32 mouse cellular contexts compared by ENCODE assay signal in genomic region chr10:23923941-23924340, GRCm38 (mm10). TPM values are rescaled to one million over a fixed set of nuclear protein-coding genes. Genes with fewer than 3 reads are reported as not detected.
DNase-seq lines count a peak whose midpoint lies in the region; TF ChIP-seq lines count a peak whose summit lies in the region.
"Had no signal": no experiment of that assay in that cellular context is flagged by ENCODE, and none has a peak within 500 bp of the region (broad histone marks: within the 10 kb centered on the region; RNA-seq: fewer than 3 reads in every experiment).

No protein-coding gene starts in this region.

- no peaks in the 10 kb centered on the region for H3K27me3 ChIP-seq in kidney, adult 2 months (replicated peaks; ENCODE audit: control insufficient read depth, insufficient read depth, low read length)
- H3K27me3 ChIP-seq: CH12.LX; embryonic facial prominence, embryonic 13.5 days; embryonic facial prominence, embryonic 15.5 days; forebrain, embryonic 12.5 days had no signal

- WGBS in kidney, adult 2 months = 75% methylated on average over 2 of the region's 2 CpGs

- intact Hi-C loops in left cerebral cortex, postnatal 14 days (cut with DNase I) = no loop called here

- TF ChIP-seq CTCF in kidney, adult 2 months (conservative IDR thresholded peaks at IDR 0.05; ENCODE audit: insufficient read depth, insufficient read length, low read depth, low read length) = no peak

- peak; percentile 21 for DNase-seq in adrenal gland, adult 2 months
- DNase-seq in adrenal gland, postnatal 4 days (ENCODE audit: low spot score in 2 of 2) = no peak
- DNase-seq in kidney, adult 2 months = peak; percentile 26
- DNase-seq in kidney, adult 18-20 months = no peak
- peak; percentile 60 for DNase-seq in adipocyte (ENCODE audit: low spot score)
- DNase-seq in left cerebral cortex, postnatal 14 days (ENCODE audit: low spot score in 2 of 2) = no peak
- DNase-seq: adrenal gland, adult 8-10 months; adrenal gland, postnatal 14 days; B cell, adult 2 months; cerebellum, adult 11 months; cerebellum, adult 18-20 months; cerebellum, adult 8-10 months; cerebellum, adult 9-11 months; cerebellum, postnatal 14 days; cerebellum, postnatal 36 days; embryo, embryonic 11 days had no signal

- no peaks in the 10 kb centered on the region for H3K36me3 ChIP-seq in kidney, adult 2 months (ENCODE audit: control insufficient read depth, insufficient read depth, low read length)
- H3K36me3 ChIP-seq: embryonic facial prominence, embryonic 13.5 days; embryonic facial prominence, embryonic 15.5 days; forebrain, embryonic 10.5 days; forebrain, embryonic 12.5 days; G1E had no signal

- no peak for TF ChIP-seq POLR2A in kidney, adult 2 months (IDR thresholded peaks at IDR 0.05; ENCODE audit: low read depth, low read length)

- H3K4me1 ChIP-seq in kidney, adult 2 months (ENCODE audit: control insufficient read depth, insufficient read depth, low read length) = no peaks in the 10 kb centered on the region
- H3K4me1 ChIP-seq: embryonic facial prominence, embryonic 13.5 days; embryonic facial prominence, embryonic 15.5 days; forebrain, embryonic 10.5 days; forebrain, embryonic 12.5 days had no signal

- no peak overlapping the region for H3K27ac ChIP-seq in kidney, adult 2 months (ENCODE audit: insufficient read depth, low read depth, low read length)
- H3K27ac ChIP-seq: embryonic facial prominence, embryonic 13.5 days; embryonic facial prominence, embryonic 15.5 days; forebrain, embryonic 10.5 days; forebrain, embryonic 12.5 days had no signal

- H3K4me3 ChIP-seq in kidney, adult 2 months (ENCODE audit: insufficient read depth, low read depth, low read length) = no peak overlapping the region
- H3K4me3 ChIP-seq: embryonic facial prominence, embryonic 13.5 days; embryonic facial prominence, embryonic 15.5 days; erythroblast, embryonic 14.5 days; forebrain, embryonic 10.5 days; forebrain, embryonic 12.5 days had no signal

RNA-seq across cellular contexts. Expression of gene Taar1, which starts 3.8 kb away (rescaled TPM):
- not detected for total RNA-seq in adrenal gland, adult 2 months (2021)
- not detected in 2 replicates for polyA plus RNA-seq in adrenal gland, adult 2 months (2012; rRNA removed)
- not detected for total RNA-seq in adrenal gland, postnatal 4 days (2021)
- polyA plus RNA-seq in kidney, adult 2 months (2012; rRNA removed) = not detected in 2 replicates
- total RNA-seq in left cerebral cortex, postnatal 14 days (2021) = not detected
- total RNA-seq: adrenal gland, adult 8-10 months; adrenal gland, postnatal 14 days; adrenal gland, postnatal 36 days; CH12.LX; common myeloid progenitor, adult 5-6 weeks; G1E had no signal
- polyA plus RNA-seq: activated CD4-positive, CD25-positive, alpha-beta regulatory T cell, adult 4 months; brain, embryonic 14.5 days; CD4-positive, CD25-positive, alpha-beta regulatory T cell, adult 4 months; embryonic facial prominence, embryonic 11.5 days; embryonic facial prominence, embryonic 13.5 days; embryonic facial prominence, embryonic 15.5 days; erythroblast, embryonic 14.5 days; forebrain, embryonic 10.5 days; forebrain, embryonic 12.5 days; forebrain, embryonic 14.5 days; forebrain, embryonic 16.5 days; G1E; Patski had no signal

RNA-seq across cellular contexts. Expression of gene Taar2, which starts 14.4 kb away (rescaled TPM):
- not detected for total RNA-seq in adrenal gland, adult 2 months (2021)
- not detected in 2 replicates for polyA plus RNA-seq in adrenal gland, adult 2 months (2012; rRNA removed)
- not detected for total RNA-seq in adrenal gland, postnatal 4 days (2021)
- polyA plus RNA-seq in kidney, adult 2 months (2012; rRNA removed) = not detected in 2 replicates
- total RNA-seq in left cerebral cortex, postnatal 14 days (2021) = not detected
- total RNA-seq: adrenal gland, adult 8-10 months; adrenal gland, postnatal 14 days; adrenal gland, postnatal 36 days; CH12.LX; common myeloid progenitor, adult 5-6 weeks; G1E had no signal
- polyA plus RNA-seq: activated CD4-positive, CD25-positive, alpha-beta regulatory T cell, adult 4 months; CD4-positive, CD25-positive, alpha-beta regulatory T cell, adult 4 months; embryonic facial prominence, embryonic 11.5 days; erythroblast, embryonic 14.5 days; forebrain, embryonic 10.5 days; forebrain, embryonic 12.5 days; forebrain, embryonic 14.5 days; forebrain, embryonic 16.5 days; G1E; Patski had no signal

RNA-seq across cellular contexts. Expression of gene Taar3, which starts 25.4 kb away (rescaled TPM):
- not detected for total RNA-seq in adrenal gland, adult 2 months (2021)
- not detected in 2 replicates for polyA plus RNA-seq in adrenal gland, adult 2 months (2012; rRNA removed)
- total RNA-seq in adrenal gland, postnatal 4 days (2021) = not detected
- not detected in 2 replicates for polyA plus RNA-seq in kidney, adult 2 months (2012; rRNA removed)
- not detected for total RNA-seq in left cerebral cortex, postnatal 14 days (2021)
- total RNA-seq: adrenal gland, adult 8-10 months; adrenal gland, postnatal 14 days; adrenal gland, postnatal 36 days; CH12.LX; common myeloid progenitor, adult 5-6 weeks had no signal
- polyA plus RNA-seq: activated CD4-positive, CD25-positive, alpha-beta regulatory T cell, adult 4 months; brain, embryonic 14.5 days; CD4-positive, CD25-positive, alpha-beta regulatory T cell, adult 4 months; embryonic facial prominence, embryonic 11.5 days; embryonic facial prominence, embryonic 13.5 days; embryonic facial prominence, embryonic 15.5 days; erythroblast, embryonic 14.5 days; forebrain, embryonic 10.5 days; forebrain, embryonic 12.5 days; forebrain, embryonic 14.5 days; forebrain, embryonic 16.5 days; G1E; Patski had no signal

RNA-seq across cellular contexts. Expression of gene Vnn1, which starts 29.5 kb away (rescaled TPM):
- total RNA-seq in adrenal gland, adult 2 months (2021) = 10 to 100 TPM; 22.7 to 49.8 TPM
- polyA plus RNA-seq in adrenal gland, adult 2 months (2012; rRNA removed) = 13.8 and 19.2 TPM in 2 replicates
- 10 to 100 TPM; 50.0 to 52.2 TPM for total RNA-seq in adrenal gland, postnatal 4 days (2021)
- 69.6 and 78.5 TPM in 2 replicates for polyA plus RNA-seq in kidney, adult 2 months (2012; rRNA removed)
- total RNA-seq in left cerebral cortex, postnatal 14 days (2021) = under 1 TPM in 1 of 2 experiments, not detected in 1; 0.13 TPM
- total RNA-seq: CH12.LX; common myeloid progenitor, adult 5-6 weeks; G1E had no signal
- polyA plus RNA-seq: activated CD4-positive, CD25-positive, alpha-beta regulatory T cell, adult 4 months; CD4-positive, CD25-positive, alpha-beta regulatory T cell, adult 4 months; erythroblast, embryonic 14.5 days; G1E had no signal

RNA-seq across cellular contexts. Expression of gene Taar4, which starts 36.4 kb away (rescaled TPM):
- not detected for total RNA-seq in adrenal gland, adult 2 months (2021)
- not detected in 2 replicates for polyA plus RNA-seq in adrenal gland, adult 2 months (2012; rRNA removed)
- not detected for total RNA-seq in adrenal gland, postnatal 4 days (2021)
- polyA plus RNA-seq in kidney, adult 2 months (2012; rRNA removed) = not detected in 2 replicates
- not detected for total RNA-seq in left cerebral cortex, postnatal 14 days (2021)
- total RNA-seq: adrenal gland, adult 8-10 months; adrenal gland, postnatal 14 days; adrenal gland, postnatal 36 days; CH12.LX; common myeloid progenitor, adult 5-6 weeks; G1E had no signal
- polyA plus RNA-seq: activated CD4-positive, CD25-positive, alpha-beta regulatory T cell, adult 4 months; brain, embryonic 14.5 days; CD4-positive, CD25-positive, alpha-beta regulatory T cell, adult 4 months; embryonic facial prominence, embryonic 11.5 days; embryonic facial prominence, embryonic 13.5 days; embryonic facial prominence, embryonic 15.5 days; erythroblast, embryonic 14.5 days; forebrain, embryonic 10.5 days; forebrain, embryonic 12.5 days; forebrain, embryonic 14.5 days; forebrain, embryonic 16.5 days; G1E; Patski had no signal

Comparison
In these comparisons a context has a peak if more than half of its experiments do, and no peak if none do; other contexts are left out.
1. DNase-seq: peak in adrenal gland, adult 2 months (single experiment), kidney, adult 2 months (single experiment) and adipocyte (single experiment); none in adrenal gland, postnatal 4 days (0 of 2), kidney, adult 18-20 months (single experiment) and left cerebral cortex, postnatal 14 days (0 of 2).